Mouse (Mus musculus) T-helper 1 cell (primary cell): Measurements from ENCODE around the gene Ptpn13.

Source experiments
- in situ Hi-C: fragments of 300-600 bp; cut with MboI, MseI; formaldehyde crosslinking; loops from one replicate; pipeline ENCODE4 v1.15.1; 2025; ENCODE audit warnings: high pct_unique_total_duplicates

Gene Ptpn13

GRCm38 (mm10) chr5:103422609-103423008 is 2.4 kb upstream of the Ptpn13 start:
- in situ Hi-C loops = no loop called here

- in situ Hi-C loops = no loop called here
These were observed 1.6 kb upstream of the Ptpn13 start for GRCm38 (mm10) chr5:103423305-103423926.

GRCm38 (mm10) chr5:103423927-103424315 is 1.1 kb upstream of the Ptpn13 start:
- in situ Hi-C loops = no loop called here

GRCm38 (mm10) chr5:103425363-103426031 is 505 bp downstream of the Ptpn13 start:
- in situ Hi-C loops = no loop called here

GRCm38 (mm10) chr5:103426250-103426649 is 1.3 kb downstream of the Ptpn13 start:
- in situ Hi-C loops = no loop called here

- in situ Hi-C loops = no loop called here
These were observed 6.0 kb downstream of the Ptpn13 start for GRCm38 (mm10) chr5:103430986-103431385.

- in situ Hi-C loops = no loop called here
These were observed 6.5 kb downstream of the Ptpn13 start for GRCm38 (mm10) chr5:103431479-103431878.

GRCm38 (mm10) chr5:103436039-103436944 is 11.3 kb downstream of the Ptpn13 start:
- in situ Hi-C loops = no loop called here

GRCm38 (mm10) chr5:103437714-103438113 is 12.7 kb downstream of the Ptpn13 start:
- in situ Hi-C loops = no loop called here

GRCm38 (mm10) chr5:103439171-103439570 is 14.2 kb downstream of the Ptpn13 start:
- in situ Hi-C loops = no loop called here

- in situ Hi-C loops = no loop called here
These were observed 15.7 kb downstream of the Ptpn13 start for GRCm38 (mm10) chr5:103440418-103441276.

GRCm38 (mm10) chr5:103441706-103442105 is 16.7 kb downstream of the Ptpn13 start:
- in situ Hi-C loops = no loop called here

- in situ Hi-C loops = no loop called here
These were observed 17.3 kb downstream of the Ptpn13 start for GRCm38 (mm10) chr5:103442269-103442688.

GRCm38 (mm10) chr5:103442921-103443320 is 17.9 kb downstream of the Ptpn13 start:
- in situ Hi-C loops = no loop called here

GRCm38 (mm10) chr5:103445383-103445782 is 20.4 kb downstream of the Ptpn13 start:
- in situ Hi-C loops = no loop called here

- in situ Hi-C loops = no loop called here
These were observed 22.9 kb downstream of the Ptpn13 start for GRCm38 (mm10) chr5:103447806-103448416.

GRCm38 (mm10) chr5:103448470-103448869 is 23.5 kb downstream of the Ptpn13 start:
- in situ Hi-C loops = no loop called here

- in situ Hi-C loops = no loop called here
These were observed 25.7 kb downstream of the Ptpn13 start for GRCm38 (mm10) chr5:103450663-103451062.

- in situ Hi-C loops = no loop called here
These were observed 28.6 kb downstream of the Ptpn13 start for GRCm38 (mm10) chr5:103453361-103454140.

GRCm38 (mm10) chr5:103456794-103457193 is 31.8 kb downstream of the Ptpn13 start:
- in situ Hi-C loops = no loop called here
